Mouse (Mus musculus) midbrain, embryonic 14.5 days (tissue): ENCODE measurements around the gene Ptch1. TPM values are rescaled to one million over a fixed set of nuclear protein-coding genes. Genes with fewer than 3 reads are reported as not detected.

Experiments used
- ATAC-seq: fragments of 200-750 bp; cut with Nextera tagmentation; 2 replicates; pipeline ENCODE4 v1.8.0; 2017; ENCODE audit warnings: moderate number of reproducible peaks, moderate library complexity; ENCODE audit not compliant: low FRiP score, low TSS enrichment
- DNase-seq: peaks from one replicate; pipeline ENCODE4 v3.0.0-alpha.2; 2015
- H3K27ac ChIP-seq: fragments of 300-500 bp; sonication (generic); replicated peaks from 2 replicates; pipeline ENCODE4 v1.5.1; 2014; ENCODE audit warnings: mild to moderate bottlenecking, low read depth, low read length, moderate library complexity
- H3K27me3 ChIP-seq: fragments of 300-500 bp; sonication (generic); 2 replicates; pipeline ENCODE4 v1.6.1; 2014; ENCODE audit warnings: low read length, control low read depth, mixed read lengths; ENCODE audit not compliant: control insufficient read depth, insufficient read depth
- H3K36me3 ChIP-seq: fragments of 300-500 bp; sonication (generic); 2 replicates; pipeline ENCODE4 v1.6.1; 2014; ENCODE audit warnings: low read length, control low read depth; ENCODE audit not compliant: control insufficient read depth, insufficient read depth
- H3K4me1 ChIP-seq: fragments of 300-500 bp; sonication (generic); 2 replicates; pipeline ENCODE4 v1.6.1; 2014; ENCODE audit warnings: mild to moderate bottlenecking, antibody characterized with exemption, low read length, control low read depth; ENCODE audit not compliant: control insufficient read depth, insufficient read depth
- H3K4me2 ChIP-seq: fragments of 300-500 bp; sonication (generic); 2 replicates; pipeline ENCODE4 v1.6.1; 2014; ENCODE audit warnings: mild to moderate bottlenecking, low read length, moderate library complexity
- H3K4me3 ChIP-seq: fragments of 300-500 bp; sonication (generic); replicated peaks from 2 replicates; pipeline ENCODE4 v1.5.1; 2014; ENCODE audit warnings: low read depth, low read length
- H3K9ac ChIP-seq: fragments of 300-500 bp; sonication (generic); replicated peaks from 2 replicates; pipeline ENCODE4 v1.6.1; 2014; ENCODE audit warnings: mild to moderate bottlenecking, low read length, moderate library complexity
- H3K9me3 ChIP-seq: fragments of 300-500 bp; sonication (generic); 2 replicates; pipeline ENCODE4 v1.6.1; 2016; ENCODE audit warnings: low read length, control low read depth, mixed read lengths; ENCODE audit not compliant: control insufficient read depth
- WGBS: fragments of 180-500 bp; shearing (Covaris S2); extraction: QIAGEN DNeasy Blood & Tissue Kit; methylation state at CpG from one replicate; pipeline ENCODE4 v1.1.7; 2014; 5-methylcytosine and 5-hydroxymethylcytosine counted together
- polyA plus RNA-seq: library from polyadenylated mRNA; unstranded; fragments of >200 nt; fragmentation: Nextera tagmentation; extraction: Ambion mirVana; gene quantifications from 2 replicates; pipeline ENCODE4 v1.2.1, GENCODE M21; 2014

Ptch1 gene
- polyA plus RNA-seq, 1 experiment from 2014 or later, result 17.4 TPM

DNA sequence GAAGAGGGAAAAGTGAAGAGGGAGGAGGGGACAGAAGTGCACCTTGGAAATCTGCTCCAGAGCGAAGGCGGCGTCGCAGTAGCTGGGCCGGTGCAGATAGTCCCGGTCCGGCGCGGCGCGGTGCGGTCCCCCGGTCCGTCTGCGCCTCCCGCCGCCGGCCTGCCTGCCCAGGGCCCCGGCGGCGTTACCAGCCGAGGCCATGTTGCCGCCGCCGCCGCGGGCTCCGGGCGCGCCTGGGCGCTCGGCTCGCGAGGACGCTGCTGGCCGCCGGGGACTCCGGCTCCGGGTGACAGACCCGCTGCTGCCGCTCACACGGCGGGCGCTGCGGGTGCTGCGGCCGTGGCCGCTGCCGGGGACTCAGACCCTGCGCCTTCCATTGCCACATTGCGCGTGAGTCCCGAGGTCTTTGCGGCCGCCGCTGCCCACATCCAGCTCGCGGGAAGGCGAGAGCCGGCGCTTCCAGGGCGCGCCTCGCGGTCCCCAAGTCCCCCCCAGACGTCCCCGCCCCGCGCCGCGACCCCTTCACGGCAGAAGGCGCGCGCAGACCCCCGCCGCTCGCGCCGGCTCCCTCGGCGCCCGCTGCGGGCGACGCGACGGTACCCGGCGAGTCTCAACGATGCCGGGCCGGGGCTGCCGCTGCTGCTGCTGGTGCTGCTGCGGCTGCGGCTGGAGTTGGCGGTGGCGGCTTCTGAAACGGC lies 7.9 kb downstream of the Ptch1 start:
- Histone ChIP-seq H3K27ac (peak overlapping the region; percentile 97), H3K4me1 (peaks cover 22% of the 10 kb centered on the region), H3K9me3 (no peaks in the 10 kb centered on the region), H3K4me2 (peak overlapping the region; percentile 100), H3K9ac (peak overlapping the region; percentile 89), H3K4me3 (peak overlapping the region; percentile 82), H3K27me3 (peaks cover 24% of the 10 kb centered on the region), H3K36me3 (no peaks in the 10 kb centered on the region)
- peak; percentile 75 for DNase-seq
- WGBS, result under 1% methylated on average over 98 of the region's 99 CpGs
- peak; percentile 0; the same call in 1 of the 2 replicates for ATAC-seq

GRCm38 (mm10) chr13:63564626-63565319 lies 8.6 kb downstream of the Ptch1 start:
- peak overlapping the region; percentile 89 for H3K9ac ChIP-seq
- peaks cover 17% of the 10 kb centered on the region for H3K27me3 ChIP-seq
- ATAC-seq (no peak), DNase-seq (peak; percentile 81)
- H3K4me2 ChIP-seq, result peak overlapping the region; percentile 100
- H3K4me1 ChIP-seq, result peaks cover 22% of the 10 kb centered on the region
- H3K27ac ChIP-seq, result peak overlapping the region; percentile 97
- H3K36me3 ChIP-seq, result no peaks in the 10 kb centered on the region
- peak overlapping the region; percentile 82 for H3K4me3 ChIP-seq
- under 1% methylated on average over 36 of the region's 36 CpGs for WGBS
- no peaks in the 10 kb centered on the region for H3K9me3 ChIP-seq

DNA sequence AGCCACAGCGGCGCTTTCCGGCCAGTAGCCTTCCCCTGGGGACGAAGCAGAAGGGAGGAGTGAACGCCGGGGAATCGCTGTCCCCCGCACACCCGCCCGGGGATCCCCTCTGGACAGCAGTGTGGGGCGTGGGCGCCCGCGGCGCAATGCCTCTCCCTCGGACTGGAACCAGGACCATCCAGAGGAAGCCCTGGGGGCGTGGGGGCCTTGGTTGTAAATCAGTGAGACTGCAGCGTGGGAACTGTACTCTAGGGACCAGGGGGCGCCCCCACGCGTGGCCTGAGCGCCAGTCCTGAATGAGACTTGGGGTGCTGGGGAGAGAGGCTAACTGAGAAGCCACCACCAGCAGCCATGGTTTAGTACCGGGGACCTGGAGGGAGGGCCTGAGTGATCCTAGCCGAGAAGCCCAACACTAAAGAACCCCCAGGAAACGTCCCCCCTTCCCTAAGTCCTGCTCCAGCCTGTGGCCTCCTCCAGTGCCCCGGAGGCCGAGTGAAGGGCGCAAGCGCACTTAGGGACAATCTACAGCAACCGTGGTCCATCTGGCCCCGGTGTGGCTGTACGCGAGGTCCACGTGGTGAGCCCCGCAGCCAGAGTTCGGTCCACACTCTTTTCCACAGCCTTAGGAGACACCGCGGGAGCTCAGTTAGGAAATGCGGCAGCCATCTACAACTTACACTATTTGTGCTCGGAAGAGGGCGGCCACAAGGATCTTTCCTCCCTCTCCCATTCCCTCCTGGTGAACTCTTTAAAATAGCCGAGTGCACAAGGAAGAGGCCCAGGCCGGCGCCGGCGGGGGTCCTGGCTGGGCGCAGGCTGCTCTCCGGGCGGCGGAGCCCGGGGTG lies 9.4 kb downstream of the Ptch1 start:
- under 1% methylated on average over 51 of the region's 51 CpGs for WGBS
- H3K4me3 ChIP-seq, result peak overlapping the region; percentile 82
- H3K27me3 ChIP-seq, result peaks cover 9% of the 10 kb centered on the region
- peaks cover 21% of the 10 kb centered on the region for H3K4me1 ChIP-seq
- no peaks in the 10 kb centered on the region for H3K9me3 ChIP-seq
- peak overlapping the region; percentile 97 for H3K27ac ChIP-seq
- peak overlapping the region; percentile 89 for H3K9ac ChIP-seq
- no peaks in the 10 kb centered on the region for H3K36me3 ChIP-seq
- H3K4me2 ChIP-seq, result peak overlapping the region; percentile 100
- ATAC-seq, result no peak
- peak; percentile 64 for DNase-seq

GRCm38 (mm10) chr13:63562972-63563780 lies 10.2 kb downstream of the Ptch1 start:
- Histone ChIP-seq H3K27ac (peak overlapping the region; percentile 97), H3K4me3 (peak overlapping the region; percentile 82), H3K9me3 (no peaks in the 10 kb centered on the region), H3K4me2 (peak overlapping the region; percentile 100), H3K9ac (peak overlapping the region; percentile 89), H3K27me3 (peaks cover under 1% of the 10 kb centered on the region; the same call in 1 of the 2 replicates), H3K36me3 (no peaks in the 10 kb centered on the region), H3K4me1 (peaks cover 21% of the 10 kb centered on the region)
- DNase-seq, result peak; percentile 90
- ATAC-seq, result peak; percentile 72
- under 1% methylated on average over 51 of the region's 51 CpGs for WGBS

DNA sequence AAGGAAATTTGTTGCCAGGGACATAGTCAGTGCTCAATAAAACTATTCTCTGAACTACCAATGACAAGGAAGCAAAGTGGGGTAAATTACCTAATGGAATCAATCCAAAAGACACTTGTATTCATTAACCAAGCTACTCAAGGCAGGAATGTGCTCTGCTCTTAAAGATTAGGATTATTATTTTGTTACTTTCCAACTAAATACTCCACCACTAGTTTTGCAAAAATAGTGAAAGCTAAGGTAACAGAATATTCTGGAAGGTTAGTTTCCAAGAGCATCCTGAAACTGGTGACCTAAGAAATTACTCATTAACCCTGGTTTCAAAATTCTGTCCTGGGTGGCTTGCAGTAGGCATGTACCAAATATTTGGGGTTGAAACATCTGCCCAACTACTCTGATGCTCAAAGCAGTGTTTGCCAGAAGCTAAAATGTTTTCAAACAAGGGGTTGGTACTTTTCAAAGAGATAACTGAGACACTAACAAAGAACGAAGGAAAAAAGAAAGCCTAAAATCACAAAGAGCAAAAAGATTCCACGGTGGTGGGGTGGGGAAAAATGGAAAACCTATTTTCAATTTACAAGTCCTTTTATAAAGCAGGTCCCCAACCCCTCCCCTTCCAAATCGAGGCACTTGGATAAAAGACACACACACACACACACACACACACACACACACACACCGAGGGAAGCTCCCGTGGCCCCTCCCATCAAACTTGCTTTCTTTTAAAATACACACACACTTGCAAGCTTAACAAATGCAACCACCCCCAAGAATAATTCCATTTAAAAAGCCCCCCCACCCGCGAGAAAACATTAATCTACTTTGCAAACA lies 11.0 kb downstream of the Ptch1 start:
- ATAC-seq (no peak), DNase-seq (no peak)
- WGBS, result 2% methylated on average over 7 of the region's 7 CpGs
- Histone ChIP-seq H3K9me3 (no peaks in the 10 kb centered on the region), H3K36me3 (no peaks in the 10 kb centered on the region), H3K9ac (peak overlapping the region; percentile 89; the same call in 1 of the 2 replicates), H3K27ac (peak overlapping the region; percentile 97), H3K4me2 (peak overlapping the region; percentile 100), H3K4me1 (peaks cover 20% of the 10 kb centered on the region), H3K27me3 (no peaks in the 10 kb centered on the region), H3K4me3 (peak overlapping the region; percentile 82)

DNA sequence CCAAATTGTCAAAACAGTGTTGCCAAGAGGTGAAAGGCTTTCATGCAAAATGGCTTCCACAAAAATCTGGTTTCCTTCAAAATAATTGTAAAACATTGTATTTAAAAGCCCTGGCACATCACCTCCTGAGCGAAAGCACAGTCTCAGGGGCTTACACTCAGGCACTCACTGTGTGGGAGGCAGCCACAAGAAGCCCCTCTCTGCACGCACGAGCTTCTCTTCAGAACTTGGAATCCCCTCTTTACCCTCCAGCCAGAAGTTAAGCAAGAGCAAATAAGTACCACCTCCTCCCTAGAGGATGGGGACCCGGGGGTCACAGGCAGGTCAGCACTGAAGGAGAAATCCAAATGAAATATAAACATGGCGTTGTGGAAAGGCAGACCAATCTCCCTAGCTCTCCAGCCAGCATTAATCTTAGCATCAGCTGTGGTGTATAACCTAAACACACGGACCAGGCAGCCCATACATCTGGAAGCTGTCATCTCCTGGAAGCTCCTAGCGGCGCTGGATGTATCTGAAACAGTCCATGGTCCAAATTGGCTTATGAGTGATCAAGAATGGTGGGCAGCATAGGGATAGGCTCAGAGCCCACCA lies 15.0 kb downstream of the Ptch1 start:
- Histone ChIP-seq H3K4me1 (peaks cover 49% of the 10 kb centered on the region), H3K9ac (no peak overlapping the region), H3K36me3 (no peaks in the 10 kb centered on the region), H3K27me3 (no peaks in the 10 kb centered on the region), H3K4me2 (peak overlapping the region; percentile 23), H3K4me3 (no peak overlapping the region), H3K9me3 (no peaks in the 10 kb centered on the region), H3K27ac (no peak overlapping the region)
- WGBS, result 61% methylated on average over 8 of the region's 8 CpGs
- no peak for ATAC-seq
- DNase-seq, result no peak

GRCm38 (mm10) chr13:63556431-63556830 lies 17.0 kb downstream of the Ptch1 start:
- ATAC-seq, result no peak
- Histone ChIP-seq H3K9ac (no peak overlapping the region), H3K36me3 (no peaks in the 10 kb centered on the region), H3K27ac (no peak overlapping the region), H3K4me1 (peaks cover 60% of the 10 kb centered on the region), H3K9me3 (no peaks in the 10 kb centered on the region), H3K27me3 (no peaks in the 10 kb centered on the region), H3K4me3 (no peak overlapping the region), H3K4me2 (no peak overlapping the region)
- no peak for DNase-seq
- whole genome bisulfite sequencing, result 42% methylated on average over 1 of the region's 1 CpGs
